Mouse (Mus musculus) kidney, postnatal 0 days (tissue): ENCODE results near the gene Map4k1. TPM values are rescaled to one million over a fixed set of nuclear protein-coding genes. Genes with fewer than 3 reads are reported as not detected.
A peak's percentile ranks its signal among the peaks of the same experiment; 100 is the strongest.

Experiments used
- ATAC-seq: fragments of 200-750 bp; cut with Nextera tagmentation; replicated peaks from 2 replicates; pipeline ENCODE4 v1.8.0; 2017; ENCODE audit warnings: low read depth, moderate number of reproducible peaks, moderate TSS enrichment, moderate library complexity; ENCODE audit not compliant: low FRiP score
- DNase-seq: peaks from one replicate; pipeline ENCODE4 v3.0.0-alpha.2; 2016; ENCODE audit warnings: low spot score
- H3K27ac ChIP-seq: fragments of 300-500 bp; sonication (generic); 2 replicates; pipeline ENCODE4 v1.5.1; 2014; ENCODE audit warnings: mild to moderate bottlenecking
- H3K27me3 ChIP-seq: fragments of 300-500 bp; sonication (generic); 2 replicates; pipeline ENCODE4 v1.6.1; 2014; ENCODE audit warnings: low read length, mixed read lengths; ENCODE audit not compliant: insufficient read depth
- H3K36me3 ChIP-seq: fragments of 300-500 bp; sonication (generic); 2 replicates; pipeline ENCODE4 v1.6.1; 2014; ENCODE audit warnings: low read length, mixed read lengths; ENCODE audit not compliant: insufficient read depth
- H3K4me1 ChIP-seq: fragments of 300-500 bp; sonication (generic); replicated peaks from 2 replicates; pipeline ENCODE4 v1.6.1; 2014; ENCODE audit warnings: antibody characterized with exemption, low read length, mixed read lengths; ENCODE audit not compliant: insufficient read depth
- H3K4me2 ChIP-seq: fragments of 300-500 bp; sonication (generic); 2 replicates; pipeline ENCODE4 v1.6.1; 2014; ENCODE audit warnings: mild to moderate bottlenecking, low read length, moderate library complexity, mixed read lengths
- H3K4me3 ChIP-seq: fragments of 300-500 bp; sonication (generic); replicated peaks from 2 replicates; pipeline ENCODE4 v1.5.1; 2014; ENCODE audit warnings: low read depth, low read length
- H3K9ac ChIP-seq: fragments of 300-500 bp; sonication (generic); 2 replicates; pipeline ENCODE4 v1.6.1; 2014; ENCODE audit warnings: low read depth, low read length
- H3K9me3 ChIP-seq: fragments of 300-500 bp; sonication (generic); replicated peaks from 2 replicates; pipeline ENCODE4 v1.6.1; 2016; ENCODE audit warnings: low read length, inconsistent platforms, mixed read lengths
- CTCF ChIP-seq: IDR thresholded peaks from 2 replicates; pipeline ENCODE4 v1.5.1; 2016; ENCODE audit warnings: antibody characterized with exemption, low read depth, mild to moderate bottlenecking, moderate library complexity
- WGBS: fragments of 180-500 bp; shearing (Covaris S2); extraction: QIAGEN DNeasy Blood & Tissue Kit; methylation state at CpG from one replicate; pipeline ENCODE4 v1.1.7; 2014; 5-methylcytosine and 5-hydroxymethylcytosine counted together
- polyA plus RNA-seq: library from polyadenylated mRNA; unstranded; fragments of >200 nt; fragmentation: Nextera tagmentation; extraction: Ambion mirVana; gene quantifications from 2 replicates; pipeline ENCODE4 v1.2.1, GENCODE M21; 2015

The Map4k1 gene
- polyA plus RNA-seq, 1 experiment from 2014 or later, result 7.6 TPM

DNA sequence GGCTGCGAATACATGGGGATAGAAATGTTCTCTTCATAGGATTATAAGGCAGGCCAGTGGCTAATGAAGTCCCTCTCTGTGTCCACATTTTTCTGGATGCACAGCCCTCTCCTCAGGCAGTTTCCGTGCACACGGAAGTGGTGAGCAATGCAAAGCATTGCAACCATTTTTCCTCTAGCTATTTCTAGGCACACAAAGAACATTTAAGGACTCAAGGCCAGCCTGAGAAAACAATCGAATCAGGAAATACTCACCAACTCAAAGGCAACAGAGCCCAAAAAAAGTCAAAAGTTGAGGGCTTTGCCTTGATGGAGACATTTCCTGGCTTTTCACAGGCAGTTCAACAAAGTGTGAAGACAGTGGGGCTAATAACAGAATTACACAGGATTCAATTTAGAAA, 40.7 kb upstream of the Map4k1 start:
- Histone ChIP-seq H3K36me3 (no peaks in the 10 kb centered on the region), H3K4me3 (no peak overlapping the region), H3K27ac (peak overlapping the region; percentile 84), H3K9ac (peak overlapping the region; percentile 20; the same call in 1 of the 2 replicates), H3K27me3 (no peaks in the 10 kb centered on the region), H3K9me3 (no peaks in the 10 kb centered on the region), H3K4me2 (no peak overlapping the region), H3K4me1 (peaks cover 74% of the 10 kb centered on the region)
- WGBS, result 50% methylated on average over 4 of the region's 4 CpGs
- TF ChIP-seq CTCF, result no peak
- no peak for DNase-seq
- ATAC-seq, result no peak

DNA sequence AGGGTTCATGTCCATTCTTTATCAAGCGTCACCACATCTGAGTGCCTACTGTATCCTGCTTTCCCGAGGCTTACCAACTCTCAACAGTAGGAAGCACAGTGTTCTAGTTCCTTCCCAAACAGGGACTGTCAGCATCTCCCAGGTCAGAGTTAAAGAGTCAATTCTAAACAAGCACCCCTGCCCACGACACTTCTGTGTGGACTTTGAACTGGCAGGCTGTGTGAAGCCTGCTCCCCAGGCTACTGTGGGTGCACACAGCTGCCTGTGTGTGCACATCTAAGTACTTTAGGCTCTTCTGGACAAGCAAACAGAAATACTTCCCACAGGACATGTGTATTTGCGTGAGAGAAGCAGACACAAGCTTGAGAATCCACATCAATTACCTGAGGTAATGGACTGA, 40.3 kb upstream of the Map4k1 start:
- no peaks in the 10 kb centered on the region for H3K27me3 ChIP-seq
- no peak for TF ChIP-seq CTCF
- peak overlapping the region; percentile 84 for H3K27ac ChIP-seq
- no peak overlapping the region for H3K4me2 ChIP-seq
- no peak for DNase-seq
- no peaks in the 10 kb centered on the region for H3K9me3 ChIP-seq
- no peaks in the 10 kb centered on the region for H3K36me3 ChIP-seq
- peaks cover 76% of the 10 kb centered on the region for H3K4me1 ChIP-seq
- WGBS, result 51% methylated on average over 4 of the region's 4 CpGs
- H3K4me3 ChIP-seq, result no peak overlapping the region
- no peak overlapping the region for H3K9ac ChIP-seq
- no peak for ATAC-seq

DNA sequence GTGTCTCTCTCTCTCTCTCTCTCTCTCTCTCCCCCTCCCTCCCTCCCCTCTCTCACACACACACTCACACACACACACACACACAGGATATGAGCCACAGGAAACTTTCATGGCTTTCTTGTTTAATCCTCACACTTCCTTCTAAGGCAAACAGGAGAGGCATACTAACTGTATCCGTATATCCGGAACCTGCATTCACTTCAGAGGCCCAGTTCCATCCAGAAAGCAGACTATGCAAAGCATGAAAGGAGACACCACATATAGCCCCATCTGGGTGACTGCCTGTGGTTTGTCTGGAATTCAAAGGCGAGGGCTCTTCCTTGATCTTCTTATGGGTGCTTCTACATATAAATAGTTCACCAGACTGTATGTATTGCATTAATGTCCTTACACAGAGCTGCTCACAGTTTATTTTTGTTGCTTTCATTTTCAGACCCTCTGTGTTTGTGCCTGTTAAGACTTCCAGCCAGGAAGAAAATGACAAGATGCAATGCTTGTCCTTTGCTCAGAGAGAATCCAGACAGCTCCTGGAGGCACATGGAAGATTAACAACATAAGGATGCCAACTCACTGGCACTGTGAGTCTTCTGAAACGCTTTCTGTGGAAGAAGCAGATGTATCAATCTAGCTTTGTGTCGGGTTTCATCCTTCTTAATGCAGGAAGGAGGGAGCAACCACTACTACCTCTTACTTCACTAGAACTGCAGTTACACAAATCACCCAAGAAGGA, 38.2 kb upstream of the Map4k1 start:
- Histone ChIP-seq H3K27me3 (no peaks in the 10 kb centered on the region), H3K27ac (peak overlapping the region; percentile 92), H3K4me2 (no peak overlapping the region), H3K4me1 (peaks cover 82% of the 10 kb centered on the region), H3K4me3 (no peak overlapping the region), H3K9ac (no peak overlapping the region), H3K9me3 (no peaks in the 10 kb centered on the region), H3K36me3 (no peaks in the 10 kb centered on the region)
- no peak for TF ChIP-seq CTCF
- WGBS, result 58% methylated on average over 5 of the region's 5 CpGs
- DNase-seq, result no peak
- no peak for ATAC-seq

DNA sequence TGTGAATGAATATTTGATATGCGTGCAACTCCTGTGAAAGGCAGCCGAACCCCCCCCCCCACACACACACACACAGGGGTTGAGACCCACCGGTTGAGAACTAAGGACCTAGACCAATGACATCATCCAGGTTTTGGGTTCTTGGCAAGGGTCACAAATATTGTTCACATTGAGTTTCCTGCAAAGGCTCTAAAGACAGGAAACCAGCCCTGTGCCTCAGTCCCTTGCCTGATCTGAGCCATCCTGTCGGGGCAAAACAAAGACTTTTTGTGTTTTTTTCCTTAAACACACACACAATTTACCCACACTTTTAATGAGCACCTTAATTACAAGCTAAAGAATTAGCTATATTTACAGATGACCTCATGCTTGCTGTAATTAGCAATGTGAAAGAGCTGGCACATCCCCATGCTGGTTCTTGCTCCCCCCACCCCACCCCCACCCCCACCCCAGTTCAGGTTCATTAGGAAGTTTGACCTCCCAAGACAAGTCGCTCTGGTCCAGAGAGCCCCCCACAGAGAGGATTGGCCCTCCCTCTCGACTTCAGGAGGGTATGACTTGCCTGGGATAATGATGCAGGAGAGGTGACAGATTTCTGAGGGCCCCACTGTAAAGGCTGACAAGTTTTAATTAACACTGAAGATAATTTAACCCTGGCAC, 37.0 kb upstream of the Map4k1 start:
- DNase-seq, result no peak
- no peak overlapping the region for H3K4me3 ChIP-seq
- peaks cover 81% of the 10 kb centered on the region for H3K4me1 ChIP-seq
- H3K4me2 ChIP-seq, result peak overlapping the region; percentile 25; the same call in 1 of the 2 replicates
- H3K9me3 ChIP-seq, result no peaks in the 10 kb centered on the region
- H3K36me3 ChIP-seq, result no peaks in the 10 kb centered on the region
- TF ChIP-seq CTCF, result no peak
- 35% methylated on average over 6 of the region's 6 CpGs for WGBS
- 0 out of 2 replicates have a peak overlapping the region, but pooled peaks have one; percentile 23 for H3K9ac ChIP-seq
- H3K27ac ChIP-seq, result peak overlapping the region; percentile 92
- H3K27me3 ChIP-seq, result no peaks in the 10 kb centered on the region
- ATAC-seq, result peak; percentile 42; the same call in 1 of the 2 replicates

DNA sequence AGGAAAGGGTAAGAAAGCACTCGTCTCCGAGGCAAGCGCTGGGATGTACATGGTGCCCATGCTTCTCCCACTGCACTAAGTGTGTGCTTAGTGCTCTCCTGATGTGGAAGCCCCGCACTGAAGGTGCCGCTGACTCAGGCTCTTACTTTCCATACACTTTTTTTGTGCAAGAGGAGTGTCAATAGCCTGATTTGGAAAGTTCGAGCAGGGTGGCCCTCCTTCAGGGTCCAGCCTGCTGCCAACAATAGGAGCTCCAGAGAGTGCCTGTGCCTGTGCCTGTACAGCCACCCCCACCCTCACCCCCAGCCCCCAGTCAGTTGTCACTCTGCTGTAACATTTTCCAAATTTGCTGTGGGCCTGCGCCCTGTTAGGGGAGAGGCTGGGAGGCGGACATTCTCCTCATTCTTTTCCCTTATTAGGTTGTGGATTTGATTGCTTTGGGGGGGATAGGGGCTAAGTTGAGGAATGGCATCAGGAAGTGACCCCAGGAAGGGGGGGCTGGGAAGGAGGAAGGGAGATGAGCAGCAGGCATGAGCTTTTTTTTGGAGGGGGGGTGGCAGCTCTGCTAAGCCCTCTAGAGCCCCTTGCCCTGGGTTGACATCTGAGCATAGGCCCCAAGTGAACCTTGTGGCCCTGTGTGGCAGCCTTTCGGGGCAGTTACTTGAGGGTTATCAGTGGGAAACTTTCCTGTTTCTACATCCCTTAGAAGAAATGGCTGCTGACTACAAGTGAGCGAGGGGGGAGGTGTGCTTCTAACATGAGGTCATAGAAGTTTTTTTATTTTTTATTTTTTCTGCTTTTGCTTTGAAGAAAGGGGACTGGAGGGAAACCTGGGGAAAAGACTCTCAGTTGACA, 36.2 kb upstream of the Map4k1 start:
- Histone ChIP-seq H3K36me3 (no peaks in the 10 kb centered on the region), H3K27me3 (no peaks in the 10 kb centered on the region), H3K27ac (peak overlapping the region; percentile 92), H3K9me3 (no peaks in the 10 kb centered on the region), H3K4me2 (peak overlapping the region; percentile 25; the same call in 1 of the 2 replicates), H3K4me3 (no peak overlapping the region), H3K9ac (0 out of 2 replicates have a peak overlapping the region, but pooled peaks have one; percentile 23), H3K4me1 (peaks cover 78% of the 10 kb centered on the region)
- DNase-seq (peak; percentile 89), ATAC-seq (peak; percentile 30; the same call in 1 of the 2 replicates)
- no peak for TF ChIP-seq CTCF
- WGBS, result 11% methylated on average over 10 of the region's 10 CpGs

DNA sequence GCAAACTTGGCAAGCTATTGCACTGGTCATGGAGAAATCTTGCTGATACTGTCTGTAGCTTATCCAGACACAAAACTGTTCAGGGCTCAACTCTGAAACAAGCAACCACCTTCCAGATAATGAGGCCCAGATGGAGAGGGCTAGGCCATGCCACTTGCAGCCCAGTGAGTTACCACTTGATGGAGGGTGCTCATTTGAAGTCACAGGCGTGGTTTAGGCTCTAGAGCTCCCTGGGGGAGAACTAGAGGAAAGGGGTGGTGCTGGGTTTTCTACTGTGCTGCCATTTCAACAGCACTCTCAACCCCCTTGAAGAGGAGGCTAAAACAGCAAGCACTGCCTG, 35.6 kb upstream of the Map4k1 start:
- H3K9me3 ChIP-seq, result no peaks in the 10 kb centered on the region
- no peak overlapping the region for H3K9ac ChIP-seq
- WGBS, result 14% methylated on average over 1 of the region's 1 CpGs
- H3K4me3 ChIP-seq, result no peak overlapping the region
- H3K4me2 ChIP-seq, result no peak overlapping the region
- TF ChIP-seq CTCF, result no peak
- DNase-seq, result no peak
- H3K36me3 ChIP-seq, result no peaks in the 10 kb centered on the region
- no peaks in the 10 kb centered on the region for H3K27me3 ChIP-seq
- H3K27ac ChIP-seq, result peak overlapping the region; percentile 92
- no peak for ATAC-seq
- H3K4me1 ChIP-seq, result peaks cover 78% of the 10 kb centered on the region
